Mouse (Mus musculus): ENCODE data around the gene Tead3. TPM values are rescaled to one million over a fixed set of nuclear protein-coding genes. Genes with fewer than 3 reads are reported as not detected.

The Tead3 gene
- polyA plus RNA-seq, 2 experiments = 0.52 to 2.2 TPM

- DNase-seq (ENCODE audit: low read depth in 3 of 3, low spot score in 3 of 3) = no peak
- Histone ChIP-seq H3K36me3 (replicated peaks; ENCODE audit: control insufficient read depth, insufficient read depth, low read depth) (no peaks in the 10 kb centered on the region), H3K9ac (replicated peaks) (no peak overlapping the region), H3K4me1 (replicated peaks; ENCODE audit: control insufficient read depth in 2 of 2, insufficient read depth in 2 of 2, low read length in 1 of 2) (no peaks in the 10 kb centered on the region), H3K4me3 (ENCODE audit: insufficient read depth in 1 of 2, low read depth in 2 of 2, low read length in 2 of 2) (no peak overlapping the region), H3K27me3 (ENCODE audit: control insufficient read depth, insufficient read depth, low read length) (no peaks in the 10 kb centered on the region), H3K27ac (no peak overlapping the region), H3K9me3 (ENCODE audit: control insufficient read depth, low read length) (no peaks in the 10 kb centered on the region), H3K4me2 (ENCODE audit: low read depth) (no peak overlapping the region)
- no peak for ATAC-seq (ENCODE audit: insufficient read depth)
- TF ChIP-seq CTCF (IDR thresholded peaks at IDR 0.05; ENCODE audit: low read depth) = no peak
- no peak for TF ChIP-seq EP300 (IDR thresholded peaks at IDR 0.05; ENCODE audit: low read depth)
- WGBS (ENCODE audit: insufficient replicate concordance) = 71% methylated on average over 9 of the region's 9 CpGs
Observed at GRCm38 (mm10) chr17:28300323-28300722, 50.3 kb downstream of the Tead3 start.

GRCm38 (mm10) chr17:28299669-28300320 is 50.8 kb downstream of the Tead3 start:
- DNase-seq (ENCODE audit: low read depth in 3 of 3, low spot score in 3 of 3) (no peak), ATAC-seq (ENCODE audit: insufficient read depth) (no peak)
- no peak overlapping the region for H3K9ac ChIP-seq (replicated peaks)
- H3K4me1 ChIP-seq (replicated peaks; ENCODE audit: control insufficient read depth in 2 of 2, insufficient read depth in 2 of 2, low read length in 1 of 2) = no peaks in the 10 kb centered on the region
- 56% methylated on average over 11 of the region's 11 CpGs for WGBS (ENCODE audit: insufficient replicate concordance)
- H3K27ac ChIP-seq = no peak overlapping the region
- no peak overlapping the region for H3K4me3 ChIP-seq (ENCODE audit: insufficient read depth in 1 of 2, low read depth in 2 of 2, low read length in 2 of 2)
- no peaks in the 10 kb centered on the region for H3K36me3 ChIP-seq (replicated peaks; ENCODE audit: control insufficient read depth, insufficient read depth, low read depth)
- TF ChIP-seq CTCF (IDR thresholded peaks at IDR 0.05; ENCODE audit: low read depth) = no peak
- no peak for TF ChIP-seq EP300 (IDR thresholded peaks at IDR 0.05; ENCODE audit: low read depth)
- no peak overlapping the region for H3K4me2 ChIP-seq (ENCODE audit: low read depth)
- H3K27me3 ChIP-seq (ENCODE audit: control insufficient read depth, insufficient read depth, low read length) = no peaks in the 10 kb centered on the region
- no peaks in the 10 kb centered on the region for H3K9me3 ChIP-seq (ENCODE audit: control insufficient read depth, low read length)

- no peaks in the 10 kb centered on the region for H3K9me3 ChIP-seq (ENCODE audit: control insufficient read depth, low read length)
- ATAC-seq (ENCODE audit: insufficient read depth) = no peak
- TF ChIP-seq EP300 (IDR thresholded peaks at IDR 0.05; ENCODE audit: low read depth) = no peak
- TF ChIP-seq CTCF (IDR thresholded peaks at IDR 0.05; ENCODE audit: low read depth) = no peak
- H3K4me3 ChIP-seq (ENCODE audit: insufficient read depth in 1 of 2, low read depth in 2 of 2, low read length in 2 of 2) = no peak overlapping the region
- no peaks in the 10 kb centered on the region for H3K36me3 ChIP-seq (replicated peaks; ENCODE audit: control insufficient read depth, insufficient read depth, low read depth)
- no peak overlapping the region for H3K9ac ChIP-seq (replicated peaks)
- H3K4me2 ChIP-seq (ENCODE audit: low read depth) = no peak overlapping the region
- no peak for DNase-seq (ENCODE audit: low read depth in 3 of 3, low spot score in 3 of 3)
- 84% methylated on average over 17 of the region's 17 CpGs for WGBS (ENCODE audit: insufficient replicate concordance)
- no peaks in the 10 kb centered on the region for H3K4me1 ChIP-seq (replicated peaks; ENCODE audit: control insufficient read depth in 2 of 2, insufficient read depth in 2 of 2, low read length in 1 of 2)
- H3K27me3 ChIP-seq (ENCODE audit: control insufficient read depth, insufficient read depth, low read length) = no peaks in the 10 kb centered on the region
- H3K27ac ChIP-seq = no peak overlapping the region
Observed at GRCm38 (mm10) chr17:28298888-28299287, 51.7 kb downstream of the Tead3 start.

DNA sequence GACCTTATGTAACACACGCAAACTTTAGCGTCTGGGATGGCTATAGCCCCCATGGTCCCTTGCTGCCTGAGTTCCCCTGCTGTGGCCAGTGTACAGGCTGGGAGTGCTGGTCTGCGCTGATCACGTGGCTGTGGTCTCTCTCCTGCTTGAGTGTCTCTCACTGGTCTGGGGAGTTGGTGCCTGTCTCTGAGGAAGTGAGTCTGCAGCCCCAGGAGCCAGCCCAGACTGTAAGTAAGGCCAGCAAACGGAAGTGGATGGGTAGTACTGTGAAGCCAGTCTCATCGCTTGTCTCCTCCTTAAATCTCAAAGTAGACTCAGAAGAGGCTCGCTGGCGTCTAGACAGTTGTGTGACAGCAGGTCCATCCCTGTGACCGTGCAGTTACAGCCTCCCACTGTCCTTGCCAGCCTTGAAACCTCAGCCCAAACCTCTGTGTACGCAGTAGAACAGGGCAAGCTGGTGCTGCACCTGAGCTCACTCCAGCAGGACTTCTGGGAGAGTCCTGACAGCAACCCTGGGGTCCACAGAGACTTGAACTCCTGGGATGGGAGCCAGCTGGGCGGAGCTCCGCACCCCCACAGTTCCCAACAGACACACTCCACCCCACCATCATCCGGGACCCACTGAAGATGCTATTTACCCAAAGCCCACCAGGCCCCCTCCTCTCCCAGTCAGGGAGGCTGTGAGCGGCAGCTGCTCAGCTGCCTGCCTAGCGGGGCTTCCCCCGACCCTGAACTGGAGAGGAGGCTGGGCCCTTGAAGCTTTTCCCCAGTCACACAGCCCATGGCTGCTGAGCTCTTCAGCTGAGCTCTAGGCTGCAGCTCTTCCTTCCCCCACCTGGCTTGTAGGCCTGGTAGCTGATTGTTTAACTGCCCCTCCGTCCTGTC is 55.9 kb downstream of the Tead3 start:
- H3K4me1 ChIP-seq (replicated peaks; ENCODE audit: control insufficient read depth in 2 of 2, insufficient read depth in 2 of 2, low read length in 1 of 2) = peaks cover 0 to 9% of the 10 kb centered on the region in 2 experiments; a peak in 3 of 4 replicates
- no peaks in the 10 kb centered on the region for H3K36me3 ChIP-seq (replicated peaks; ENCODE audit: control insufficient read depth, insufficient read depth, low read depth)
- no peak for DNase-seq (ENCODE audit: low read depth in 3 of 3, low spot score in 3 of 3)
- ATAC-seq (ENCODE audit: insufficient read depth) = no peak
- H3K27ac ChIP-seq = no peak overlapping the region
- 48% methylated on average over 17 of the region's 17 CpGs for WGBS (ENCODE audit: insufficient replicate concordance)
- H3K4me2 ChIP-seq (ENCODE audit: low read depth) = no peak overlapping the region
- no peak for TF ChIP-seq EP300 (IDR thresholded peaks at IDR 0.05; ENCODE audit: low read depth)
- TF ChIP-seq CTCF (IDR thresholded peaks at IDR 0.05; ENCODE audit: low read depth) = no peak; the same call in 1 of the 2 replicates
- H3K27me3 ChIP-seq (ENCODE audit: control insufficient read depth, insufficient read depth, low read length) = no peaks in the 10 kb centered on the region
- no peaks in the 10 kb centered on the region for H3K9me3 ChIP-seq (ENCODE audit: control insufficient read depth, low read length)
- no peak overlapping the region for H3K9ac ChIP-seq (replicated peaks)
- H3K4me3 ChIP-seq (ENCODE audit: insufficient read depth in 1 of 2, low read depth in 2 of 2, low read length in 2 of 2) = no peak overlapping the region

GRCm38 (mm10) chr17:28293716-28294115 is 56.9 kb downstream of the Tead3 start:
- Histone ChIP-seq H3K27me3 (ENCODE audit: control insufficient read depth, insufficient read depth, low read length) (no peaks in the 10 kb centered on the region), H3K4me2 (ENCODE audit: low read depth) (no peak overlapping the region), H3K4me3 (ENCODE audit: insufficient read depth in 1 of 2, low read depth in 2 of 2, low read length in 2 of 2) (no peak overlapping the region), H3K27ac (no peak overlapping the region), H3K36me3 (replicated peaks; ENCODE audit: control insufficient read depth, insufficient read depth, low read depth) (no peaks in the 10 kb centered on the region), H3K4me1 (replicated peaks; ENCODE audit: control insufficient read depth in 2 of 2, insufficient read depth in 2 of 2, low read length in 1 of 2) (peaks cover 0 to 9% of the 10 kb centered on the region in 2 experiments; a peak in 3 of 4 replicates), H3K9ac (replicated peaks) (no peak overlapping the region), H3K9me3 (ENCODE audit: control insufficient read depth, low read length) (no peaks in the 10 kb centered on the region)
- 45% methylated on average over 4 of the region's 4 CpGs for WGBS (ENCODE audit: insufficient replicate concordance)
- ATAC-seq (ENCODE audit: insufficient read depth) = no peak
- TF ChIP-seq EP300 (IDR thresholded peaks at IDR 0.05; ENCODE audit: low read depth) = no peak
- TF ChIP-seq CTCF (IDR thresholded peaks at IDR 0.05; ENCODE audit: low read depth) = no peak
- DNase-seq (ENCODE audit: low read depth in 3 of 3, low spot score in 3 of 3) = no peak

Data from liver, embryonic 14.5 days (tissue).